Mouse (Mus musculus) left cerebral cortex, adult 9 months (tissue): Measurements from ENCODE around the gene Rab27a.

ENCODE experiments used
- DNase-seq, 2 experiments: peaks; one replicate each; pipeline ENCODE4 v3.0.0; 2022; ENCODE audit warnings: low spot score in 2 of 2

The Rab27a gene

GRCm38 (mm10) chr9:73044146-73045079, at the start of gene Rab27a:
Rab27a (plus strand) TSS chr9:73044854.
- DNase-seq = peak in 1 of 2 experiments; percentile 83

GRCm38 (mm10) chr9:72996167-72996566, 48.5 kb upstream of the Rab27a start:
- DNase-seq = no peak

GRCm38 (mm10) chr9:72996806-72997205, 47.8 kb upstream of the Rab27a start:
- DNase-seq = no peak

GRCm38 (mm10) chr9:73000487-73000886, 44.2 kb upstream of the Rab27a start:
- no peak for DNase-seq

- no peak for DNase-seq
Measured at GRCm38 (mm10) chr9:73001314-73002011, 43.2 kb upstream of the Rab27a start.

- DNase-seq = no peak
Measured at GRCm38 (mm10) chr9:73002177-73002576, 42.5 kb upstream of the Rab27a start.

- DNase-seq = no peak
Measured at GRCm38 (mm10) chr9:73004076-73004475, 40.6 kb upstream of the Rab27a start.

GRCm38 (mm10) chr9:73005106-73005505, 39.5 kb upstream of the Rab27a start:
- no peak for DNase-seq

GRCm38 (mm10) chr9:73006175-73006574, 38.5 kb upstream of the Rab27a start:
- no peak for DNase-seq

GRCm38 (mm10) chr9:73008384-73008783, 36.3 kb upstream of the Rab27a start:
- DNase-seq = no peak

GRCm38 (mm10) chr9:73012629-73013028, 32.0 kb upstream of the Rab27a start:
- no peak for DNase-seq

- no peak for DNase-seq
Measured at GRCm38 (mm10) chr9:73014724-73015123, 29.9 kb upstream of the Rab27a start.

GRCm38 (mm10) chr9:73019841-73020240, 24.8 kb upstream of the Rab27a start:
- DNase-seq = no peak

- no peak for DNase-seq
Measured at GRCm38 (mm10) chr9:73020566-73021097, 24.0 kb upstream of the Rab27a start.

GRCm38 (mm10) chr9:73025818-73026636, 18.6 kb upstream of the Rab27a start:
- peak in 1 of 2 experiments; percentile 24 for DNase-seq

- DNase-seq = no peak
Measured at GRCm38 (mm10) chr9:73030443-73030842, 14.2 kb upstream of the Rab27a start.

GRCm38 (mm10) chr9:73031421-73031820, 13.2 kb upstream of the Rab27a start:
- no peak for DNase-seq

- DNase-seq = no peak
Measured at GRCm38 (mm10) chr9:73033406-73033805, 11.2 kb upstream of the Rab27a start.

- DNase-seq = peak; percentile 69 to 93
Measured at GRCm38 (mm10) chr9:73039222-73039945, 5.3 kb upstream of the Rab27a start.

- no peak for DNase-seq
Measured at GRCm38 (mm10) chr9:73040080-73040479, 4.6 kb upstream of the Rab27a start, which contains the start of gene Pigb. Pigb (minus strand) TSS chr9:73040378.

GRCm38 (mm10) chr9:73045204-73045603, 550 bp downstream of the Rab27a start:
- no peak for DNase-seq
